ENCODE assay signal across 12 mouse cellular contexts in the genomic region with DNA sequence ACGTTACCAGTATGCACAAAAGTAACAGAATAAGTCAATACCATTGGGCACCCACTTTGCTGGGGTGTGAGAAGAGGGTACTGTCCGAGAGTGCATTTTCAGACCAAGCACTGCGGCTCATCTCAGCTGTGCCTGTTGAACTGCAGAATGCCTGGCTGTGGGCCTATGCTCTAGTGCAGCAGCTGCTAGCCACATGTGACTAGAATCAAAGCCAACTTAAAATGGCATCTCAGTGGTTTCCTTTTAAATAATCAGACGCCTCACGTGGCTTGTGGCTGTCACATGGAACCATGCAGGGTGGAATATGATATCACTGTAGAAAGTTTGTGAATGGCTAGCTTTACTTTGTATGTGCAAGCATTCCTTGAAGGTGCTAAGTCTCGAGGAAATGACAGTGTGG.
A peak's percentile ranks its signal among the peaks of the same experiment; 100 is the strongest.
DNase-seq lines count a peak whose midpoint lies in the region; ATAC-seq and TF ChIP-seq lines count a peak whose summit lies in the region.
"Had no signal": no experiment of that assay in that cellular context is flagged by ENCODE, and none has a peak within 500 bp of the region (broad histone marks: within the 10 kb centered on the region; RNA-seq: fewer than 3 reads in every experiment).

No protein-coding gene starts in this region.

- H3K4me1 ChIP-seq in forebrain, postnatal 0 days (ENCODE audit: insufficient read depth) = peaks cover 9% of the 10 kb centered on the region
- peaks cover 23% of the 10 kb centered on the region for H3K4me1 ChIP-seq in forebrain, embryonic 12.5 days

- TF ChIP-seq CTCF in forebrain, postnatal 0 days (IDR thresholded peaks at IDR 0.05; ENCODE audit: low read depth) = no peak

- H3K4me3 ChIP-seq in forebrain, postnatal 0 days (ENCODE audit: low read depth, low read length) = no peak overlapping the region
- H3K4me3 ChIP-seq in forebrain, embryonic 12.5 days (replicated peaks) = no peak overlapping the region
- H3K4me3 ChIP-seq: midbrain, embryonic 12.5 days; stomach, embryonic 15.5 days had no signal

- intact Hi-C loops in heart, postnatal 25 days (cut with DNase I) = no loop called here

- ATAC-seq in forebrain, postnatal 0 days = peak; percentile 67; the same call in 1 of the 2 replicates
- no peak for ATAC-seq in forebrain, embryonic 12.5 days (ENCODE audit: low FRiP score)

- no peak overlapping the region for H3K4me2 ChIP-seq in forebrain, postnatal 0 days (ENCODE audit: low read depth)
- no peak overlapping the region for H3K4me2 ChIP-seq in forebrain, embryonic 12.5 days
- H3K4me2 ChIP-seq: midbrain, embryonic 12.5 days; stomach, embryonic 15.5 days had no signal

- no peak overlapping the region for H3K9ac ChIP-seq in forebrain, postnatal 0 days
- no peak overlapping the region for H3K9ac ChIP-seq in forebrain, embryonic 12.5 days
- H3K9ac ChIP-seq: midbrain, embryonic 12.5 days; stomach, embryonic 15.5 days had no signal

- H3K27me3 ChIP-seq in forebrain, postnatal 0 days (ENCODE audit: insufficient read depth, low read length) = no peaks in the 10 kb centered on the region; the same call in 1 of the 2 replicates
- H3K27me3 ChIP-seq in forebrain, embryonic 12.5 days = peaks cover 46% of the 10 kb centered on the region
- H3K27me3 ChIP-seq: CH12.LX; stomach, embryonic 15.5 days had no signal

- no peak overlapping the region for H3K27ac ChIP-seq in forebrain, postnatal 0 days (ENCODE audit: low read depth, low read length)
- H3K27ac ChIP-seq in forebrain, embryonic 12.5 days = no peak overlapping the region
- H3K27ac ChIP-seq: midbrain, embryonic 12.5 days; stomach, embryonic 15.5 days had no signal

- peak; percentile 41 for DNase-seq in forebrain, postnatal 0 days
- DNase-seq in right cerebral cortex, postnatal 10 days (ENCODE audit: low spot score in 2 of 2) = peak; percentile 45 to 47
- DNase-seq in right cerebral cortex, postnatal 14 days = no peak
- DNase-seq in heart, postnatal 25 days (ENCODE audit: low spot score) = peak; percentile 51
- no peak for DNase-seq in frontal cortex, postnatal 10 days (ENCODE audit: low spot score in 2 of 2)
- DNase-seq in MN1 (ENCODE audit: low spot score) = no peak
- no peak for DNase-seq in layer of hippocampus, adult 11-12 months (ENCODE audit: low spot score)
- DNase-seq: cerebellum, postnatal 25 days had no signal

- 50% methylated on average over 6 of the region's 6 CpGs for WGBS in forebrain, postnatal 0 days
- 78% methylated on average over 6 of the region's 6 CpGs for WGBS in forebrain, embryonic 12.5 days

- H3K36me3 ChIP-seq in forebrain, postnatal 0 days (ENCODE audit: insufficient read depth) = no peaks in the 10 kb centered on the region
- H3K36me3 ChIP-seq in forebrain, embryonic 12.5 days (replicated peaks) = no peaks in the 10 kb centered on the region
- H3K36me3 ChIP-seq: midbrain, embryonic 12.5 days; stomach, embryonic 15.5 days had no signal

- no peaks in the 10 kb centered on the region for H3K9me3 ChIP-seq in forebrain, postnatal 0 days (ENCODE audit: low read length)
- H3K9me3 ChIP-seq in forebrain, embryonic 12.5 days = no peaks in the 10 kb centered on the region
- H3K9me3 ChIP-seq: midbrain, embryonic 12.5 days; stomach, embryonic 15.5 days had no signal

Comparison
In these comparisons a context has a peak if more than half of its experiments do, and no peak if none do; other contexts are left out.
1. DNase-seq: peak in forebrain, postnatal 0 days (single experiment), right cerebral cortex, postnatal 10 days (2 of 2) and heart, postnatal 25 days (single experiment); none in right cerebral cortex, postnatal 14 days (single experiment), frontal cortex, postnatal 10 days (0 of 2), MN1 (single experiment) and layer of hippocampus, adult 11-12 months (single experiment).